Mouse (Mus musculus) forebrain, postnatal 0 days (tissue): ENCODE measurements at regions not wholly inside any gene's neighbourhood (a gene's known extent, or its start where the extent isn't known, plus 50 kb on each side); places are given as distances from the start of the nearest gene placed in this dataset.

Experiments used
- ATAC-seq: fragments of 200-750 bp; cut with Nextera tagmentation; 2 replicates; pipeline ENCODE4 v1.8.0; 2017; ENCODE audit warnings: mild to moderate bottlenecking, moderate library complexity
- DNase-seq: peaks from one replicate; pipeline ENCODE4 v3.0.0-alpha.2; 2015
- H3K27ac ChIP-seq: fragments of 300-500 bp; sonication (generic); 2 replicates; pipeline ENCODE4 v1.5.1; 2014; ENCODE audit warnings: low read depth, mild to moderate bottlenecking, antibody characterized with exemption, low read length, moderate library complexity, mixed read lengths
- H3K27me3 ChIP-seq: fragments of 300-500 bp; sonication (generic); 2 replicates; pipeline ENCODE4 v1.6.1; 2014; ENCODE audit warnings: mild to moderate bottlenecking, low read length, mixed read lengths; ENCODE audit not compliant: insufficient read depth
- H3K36me3 ChIP-seq: fragments of 300-500 bp; sonication (generic); 2 replicates; pipeline ENCODE4 v1.6.1; 2014; ENCODE audit warnings: mild to moderate bottlenecking, moderate library complexity; ENCODE audit not compliant: insufficient read depth
- H3K4me1 ChIP-seq: fragments of 300-500 bp; sonication (generic); 2 replicates; pipeline ENCODE4 v1.6.1; 2014; ENCODE audit warnings: antibody characterized with exemption; ENCODE audit not compliant: insufficient read depth
- H3K4me2 ChIP-seq: fragments of 300-500 bp; sonication (generic); 2 replicates; pipeline ENCODE4 v1.6.1; 2014; ENCODE audit warnings: low read depth, mild to moderate bottlenecking, moderate library complexity
- H3K4me3 ChIP-seq: fragments of 300-500 bp; sonication (generic); 2 replicates; pipeline ENCODE4 v1.5.1; 2014; ENCODE audit warnings: low read depth, low read length, mixed read lengths
- H3K9ac ChIP-seq: fragments of 300-500 bp; sonication (generic); 2 replicates; pipeline ENCODE4 v1.6.1; 2014; ENCODE audit warnings: mild to moderate bottlenecking
- H3K9me3 ChIP-seq: fragments of 300-500 bp; sonication (generic); 2 replicates; pipeline ENCODE4 v1.6.1; 2016; ENCODE audit warnings: low read length
- CTCF ChIP-seq: sonication (generic); IDR thresholded peaks from 2 replicates; pipeline ENCODE4 v1.5.1; 2016; ENCODE audit warnings: antibody characterized with exemption, control low read depth, low read depth
- WGBS: fragments of 180-500 bp; shearing (Covaris S2); extraction: QIAGEN DNeasy Blood & Tissue Kit; methylation state at CpG from one replicate; pipeline ENCODE4 v1.1.7; 2014; 5-methylcytosine and 5-hydroxymethylcytosine counted together

GRCm38 (mm10) chr7:135888598-135888997 is 172.4 kb upstream of the Mki67 start:
- 18% methylated on average over 3 of the region's 3 CpGs for WGBS
- H3K36me3 ChIP-seq, result no peaks in the 10 kb centered on the region
- no peaks in the 10 kb centered on the region for H3K9me3 ChIP-seq
- ATAC-seq (no peak), DNase-seq (no peak)
- no peaks in the 10 kb centered on the region; the same call in 1 of the 2 replicates for H3K27me3 ChIP-seq
- H3K27ac ChIP-seq, result no peak overlapping the region
- H3K4me2 ChIP-seq, result 0 out of 2 replicates have a peak overlapping the region, but pooled peaks have one; percentile 10
- 0 out of 2 replicates have a peak, but pooled peaks cover 5% of the 10 kb centered on the region for H3K4me1 ChIP-seq
- no peak overlapping the region for H3K4me3 ChIP-seq
- H3K9ac ChIP-seq, result no peak overlapping the region
- no peak for TF ChIP-seq CTCF

GRCm38 (mm10) chr7:135889016-135889726 is 173.0 kb upstream of the Mki67 start:
- 12% methylated on average over 17 of the region's 17 CpGs for WGBS
- peak; percentile 59 for TF ChIP-seq CTCF
- Histone ChIP-seq H3K27me3 (no peaks in the 10 kb centered on the region; the same call in 1 of the 2 replicates), H3K4me3 (no peak overlapping the region), H3K9ac (no peak overlapping the region), H3K4me2 (0 out of 2 replicates have a peak overlapping the region, but pooled peaks have one; percentile 10), H3K27ac (no peak overlapping the region), H3K36me3 (no peaks in the 10 kb centered on the region), H3K9me3 (no peaks in the 10 kb centered on the region), H3K4me1 (0 out of 2 replicates have a peak, but pooled peaks cover 5% of the 10 kb centered on the region)
- DNase-seq, result peak; percentile 25
- ATAC-seq, result peak; percentile 48; the same call in 1 of the 2 replicates

- Histone ChIP-seq H3K9ac (no peak overlapping the region), H3K4me2 (no peak overlapping the region), H3K27me3 (no peaks in the 10 kb centered on the region; the same call in 1 of the 2 replicates), H3K4me3 (no peak overlapping the region), H3K4me1 (no peaks in the 10 kb centered on the region), H3K27ac (no peak overlapping the region), H3K9me3 (no peaks in the 10 kb centered on the region), H3K36me3 (no peaks in the 10 kb centered on the region)
- no peak for TF ChIP-seq CTCF
- ATAC-seq (no peak), DNase-seq (no peak)
- WGBS, result 74% methylated on average over 2 of the region's 2 CpGs
Observed at GRCm38 (mm10) chr7:135898876-135899275, 182.7 kb upstream of the Mki67 start.

- Histone ChIP-seq H3K27ac (no peak overlapping the region), H3K4me2 (no peak overlapping the region), H3K4me1 (no peaks in the 10 kb centered on the region), H3K4me3 (no peak overlapping the region), H3K27me3 (no peaks in the 10 kb centered on the region; the same call in 1 of the 2 replicates), H3K9ac (no peak overlapping the region), H3K9me3 (no peaks in the 10 kb centered on the region), H3K36me3 (no peaks in the 10 kb centered on the region)
- DNase-seq, result no peak
- 91% methylated on average over 5 of the region's 5 CpGs for WGBS
- TF ChIP-seq CTCF, result no peak
- no peak for ATAC-seq
Observed at GRCm38 (mm10) chr7:135899765-135900164, 183.6 kb upstream of the Mki67 start.

- no peak for DNase-seq
- no peaks in the 10 kb centered on the region for H3K4me1 ChIP-seq
- no peaks in the 10 kb centered on the region for H3K36me3 ChIP-seq
- no peak for TF ChIP-seq CTCF
- no peaks in the 10 kb centered on the region for H3K9me3 ChIP-seq
- H3K4me3 ChIP-seq, result no peak overlapping the region
- no peaks in the 10 kb centered on the region; the same call in 1 of the 2 replicates for H3K27me3 ChIP-seq
- no peak overlapping the region for H3K4me2 ChIP-seq
- 50% methylated on average over 10 of the region's 10 CpGs for WGBS
- ATAC-seq, result no peak
- no peak overlapping the region for H3K9ac ChIP-seq
- no peak overlapping the region for H3K27ac ChIP-seq
Observed at GRCm38 (mm10) chr7:135900861-135901321, 184.7 kb upstream of the Mki67 start.

- no peak overlapping the region for H3K4me2 ChIP-seq
- no peaks in the 10 kb centered on the region for H3K36me3 ChIP-seq
- H3K4me1 ChIP-seq, result no peaks in the 10 kb centered on the region
- no peak for TF ChIP-seq CTCF
- no peaks in the 10 kb centered on the region; the same call in 1 of the 2 replicates for H3K27me3 ChIP-seq
- WGBS, result 82% methylated on average over 13 of the region's 13 CpGs
- ATAC-seq (no peak), DNase-seq (no peak)
- H3K9me3 ChIP-seq, result no peaks in the 10 kb centered on the region
- H3K9ac ChIP-seq, result no peak overlapping the region
- H3K27ac ChIP-seq, result no peak overlapping the region
- no peak overlapping the region for H3K4me3 ChIP-seq
Observed at GRCm38 (mm10) chr7:135902106-135903055, 186.2 kb upstream of the Mki67 start.

- Histone ChIP-seq H3K27me3 (no peaks in the 10 kb centered on the region), H3K9ac (no peak overlapping the region), H3K27ac (no peak overlapping the region), H3K36me3 (no peaks in the 10 kb centered on the region), H3K4me1 (no peaks in the 10 kb centered on the region), H3K4me3 (no peak overlapping the region), H3K4me2 (no peak overlapping the region), H3K9me3 (no peaks in the 10 kb centered on the region)
- no peak for TF ChIP-seq CTCF
- ATAC-seq (no peak), DNase-seq (no peak)
Observed at GRCm38 (mm10) chr7:135911376-135911775, 195.2 kb upstream of the Mki67 start.
